Comparison of ENCODE assay signal across 23 mouse cellular contexts in the genomic region with DNA sequence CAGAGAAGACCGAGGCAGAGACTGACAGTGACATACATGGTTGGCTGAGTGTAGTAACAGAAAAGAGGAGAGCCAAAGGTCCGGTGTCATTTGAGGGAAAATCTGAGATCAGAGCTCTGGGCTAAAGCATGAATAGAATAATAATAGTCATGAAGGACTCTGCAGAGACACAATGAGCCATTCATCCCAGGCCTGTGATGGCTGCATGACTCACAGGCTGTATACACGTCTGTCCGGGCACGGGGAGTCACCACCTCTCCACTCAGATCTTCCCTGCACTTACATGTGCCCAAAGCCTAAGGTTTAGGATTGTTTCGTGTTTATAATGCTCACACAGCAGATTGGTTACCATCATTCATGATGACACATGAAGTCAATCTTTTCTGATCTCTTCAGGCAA.
DNase-seq lines count a peak whose midpoint lies in the region; ATAC-seq lines count a peak whose summit lies in the region.
"Had no signal": no experiment of that assay in that cellular context is flagged by ENCODE, and none has a peak within 500 bp of the region (broad histone marks: within the 10 kb centered on the region; RNA-seq: fewer than 3 reads in every experiment).

No protein-coding gene starts in this region.

- no peaks in the 10 kb centered on the region for H3K36me3 ChIP-seq in neural tube, embryonic 15.5 days
- H3K36me3 ChIP-seq: heart, embryonic 12.5 days; limb, embryonic 10.5 days; stomach, embryonic 15.5 days had no signal

- H3K9me3 ChIP-seq in neural tube, embryonic 15.5 days (replicated peaks) = no peaks in the 10 kb centered on the region
- H3K9me3 ChIP-seq: limb, embryonic 10.5 days; stomach, embryonic 15.5 days had no signal

- H3K4me3 ChIP-seq in neural tube, embryonic 15.5 days (replicated peaks) = no peak overlapping the region
- H3K4me3 ChIP-seq: heart, embryonic 12.5 days; left cerebral cortex, adult 2 months; limb, embryonic 10.5 days; megakaryocyte, embryonic 14.5 days; stomach, embryonic 15.5 days had no signal

- intact Hi-C loops in left cerebral cortex, postnatal 4 days (cut with DNase I) = no loop called here

- 66% methylated on average over 6 of the region's 6 CpGs for WGBS in neural tube, embryonic 15.5 days

- no peak overlapping the region for H3K27ac ChIP-seq in neural tube, embryonic 15.5 days (replicated peaks)
- H3K27ac ChIP-seq: hindbrain, embryonic 14.5 days; kidney, postnatal 0 days; left cerebral cortex, adult 2 months; limb, embryonic 10.5 days; stomach, embryonic 15.5 days had no signal

- H3K4me1 ChIP-seq in neural tube, embryonic 15.5 days = peaks cover 2% of the 10 kb centered on the region; the same call in 1 of the 2 replicates
- H3K4me1 ChIP-seq: heart, embryonic 12.5 days; limb, embryonic 10.5 days; stomach, embryonic 15.5 days had no signal

- H3K27me3 ChIP-seq in neural tube, embryonic 15.5 days (replicated peaks) = no peaks in the 10 kb centered on the region
- H3K27me3 ChIP-seq: heart, embryonic 12.5 days; stomach, embryonic 15.5 days had no signal

- H3K9ac ChIP-seq in neural tube, embryonic 15.5 days (replicated peaks) = no peak overlapping the region
- H3K9ac ChIP-seq: heart, embryonic 12.5 days; hindbrain, embryonic 14.5 days; stomach, embryonic 15.5 days had no signal

- no peak overlapping the region for H3K4me2 ChIP-seq in neural tube, embryonic 15.5 days
- H3K4me2 ChIP-seq: heart, embryonic 12.5 days; hindbrain, embryonic 14.5 days; stomach, embryonic 15.5 days had no signal

- ATAC-seq in neural tube, embryonic 15.5 days (ENCODE audit: low FRiP score) = no peak
- ATAC-seq: activated CD4-positive, CD25-positive, alpha-beta regulatory T cell, adult 4 months; forebrain, embryonic 14.5 days; intestine, postnatal 0 days had no signal

- peak; percentile 15 for DNase-seq in adrenal gland, postnatal 10 days
- no peak for DNase-seq in adrenal gland, adult 18-20 months (ENCODE audit: low spot score in 2 of 2)
- DNase-seq in left cerebral cortex, adult 11 months (ENCODE audit: low spot score) = peak; percentile 13
- no peak for DNase-seq in left cerebral cortex, postnatal 4 days
- peak; percentile 29 for DNase-seq in adrenal gland, postnatal 25 days
- DNase-seq in telencephalon, adult 2 months (ENCODE audit: low read depth, low spot score) = peak; percentile 15
- no peak for DNase-seq in kidney, adult 18-20 months
- DNase-seq: cerebellum, adult 2 months; lung, adult 18-20 months; lung, postnatal 14 days; midbrain, embryonic 14.5 days; right cerebral cortex, postnatal 25 days had no signal

Comparison
In these comparisons a context has a peak if more than half of its experiments do, and no peak if none do; other contexts are left out.
1. DNase-seq: peak in adrenal gland, postnatal 10 days (single experiment), left cerebral cortex, adult 11 months (single experiment), adrenal gland, postnatal 25 days (single experiment) and telencephalon, adult 2 months (single experiment); none in adrenal gland, adult 18-20 months (0 of 2), left cerebral cortex, postnatal 4 days (single experiment) and kidney, adult 18-20 months (single experiment).